ENCODE assay signal across 8 mouse cellular contexts in the genomic region with DNA sequence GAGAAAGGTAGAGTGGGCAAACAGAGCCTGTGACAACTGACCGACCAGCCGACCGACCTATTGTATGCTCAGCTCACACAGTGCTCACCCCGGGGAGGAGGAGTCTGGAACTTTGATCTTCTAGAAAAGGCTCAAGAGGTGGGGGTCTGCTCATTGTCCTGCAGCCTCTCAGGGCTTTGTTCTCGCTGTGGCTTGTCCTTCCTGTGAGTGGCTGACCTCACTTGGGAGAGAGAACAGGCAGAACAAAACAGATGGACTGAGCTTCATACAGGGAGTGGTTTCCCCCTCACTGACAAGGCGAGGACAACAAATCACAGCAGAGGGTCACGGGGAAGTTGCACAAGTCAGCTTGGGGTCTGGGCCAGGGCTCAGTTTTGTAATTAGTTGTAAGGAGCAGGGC.
DNase-seq lines count a peak whose midpoint lies in the region; ATAC-seq lines count a peak whose summit lies in the region.

No protein-coding gene starts in this region.

- peak; percentile 69 to 87 for DNase-seq in heart, adult 18-20 months
- peak; percentile 43 to 63 for DNase-seq in kidney, adult 8-10 months
- DNase-seq in lung, postnatal 4 days, result peak; percentile 78 to 87
- no peak for DNase-seq in cerebellum, postnatal 10 days
- DNase-seq in ovary, postnatal 10 days (ENCODE audit: low spot score), result no peak

- H3K4me1 ChIP-seq in intestine, embryonic 16.5 days (ENCODE audit: control insufficient read depth, insufficient read depth, low read length), result 0 out of 2 replicates have a peak, but pooled peaks cover 3% of the 10 kb centered on the region
- peaks cover 13% of the 10 kb centered on the region; the same call in 1 of the 2 replicates for H3K4me1 ChIP-seq in intestine, embryonic 15.5 days (replicated peaks)

- no peaks in the 10 kb centered on the region for H3K27me3 ChIP-seq in intestine, embryonic 16.5 days (replicated peaks; ENCODE audit: control insufficient read depth, insufficient read depth, low read length)
- no peaks in the 10 kb centered on the region for H3K27me3 ChIP-seq in intestine, embryonic 15.5 days (replicated peaks)

- ATAC-seq in intestine, embryonic 16.5 days, result peak; percentile 48; the same call in 1 of the 2 replicates
- no peak for ATAC-seq in intestine, embryonic 15.5 days
- ATAC-seq in cerebellum, adult (ENCODE audit: insufficient number of reproducible peaks, low FRiP score, low TSS enrichment), result no peak

- H3K27ac ChIP-seq in intestine, embryonic 16.5 days (ENCODE audit: low read length), result no peak overlapping the region
- no peak overlapping the region for H3K27ac ChIP-seq in intestine, embryonic 15.5 days

- no peak overlapping the region for H3K4me3 ChIP-seq in intestine, embryonic 16.5 days (ENCODE audit: low read length)
- H3K4me3 ChIP-seq in intestine, embryonic 15.5 days (replicated peaks), result no peak overlapping the region

- H3K9me3 ChIP-seq in intestine, embryonic 16.5 days (ENCODE audit: control insufficient read depth, low read length), result no peaks in the 10 kb centered on the region
- no peaks in the 10 kb centered on the region for H3K9me3 ChIP-seq in intestine, embryonic 15.5 days

- H3K9ac ChIP-seq in intestine, embryonic 16.5 days (ENCODE audit: low read depth, low read length), result no peak overlapping the region
- no peak overlapping the region for H3K9ac ChIP-seq in intestine, embryonic 15.5 days

- no peak overlapping the region for H3K4me2 ChIP-seq in intestine, embryonic 16.5 days (ENCODE audit: low read depth, low read length)
- H3K4me2 ChIP-seq in intestine, embryonic 15.5 days (replicated peaks), result no peak overlapping the region

- H3K36me3 ChIP-seq in intestine, embryonic 16.5 days (ENCODE audit: control insufficient read depth, insufficient read depth, low read length), result no peaks in the 10 kb centered on the region
- H3K36me3 ChIP-seq in intestine, embryonic 15.5 days, result no peaks in the 10 kb centered on the region

- WGBS in intestine, embryonic 16.5 days, result 31% methylated on average over 7 of the region's 7 CpGs
- WGBS in intestine, embryonic 15.5 days, result 31% methylated on average over 7 of the region's 7 CpGs

Comparison
In these comparisons a context has a peak if more than half of its experiments do, and no peak if none do; other contexts are left out.
1. DNase-seq: peak in heart, adult 18-20 months (2 of 2), kidney, adult 8-10 months (2 of 2) and lung, postnatal 4 days (2 of 2); none in cerebellum, postnatal 10 days (0 of 2) and ovary, postnatal 10 days (single experiment).